Mouse (Mus musculus): ENCODE data around the gene Six4. TPM values are rescaled to one million over a fixed set of nuclear protein-coding genes. Genes with fewer than 3 reads are reported as not detected.

Six4 gene
- polyA plus RNA-seq, 1 experiment from 2014 or later = 0.55 TPM

Other genes starting within 250 kb of the Six4 start
- gene Six6, start 173.6 kb downstream of the Six4 start, polyA plus RNA-seq (2015; fragmentation: Nextera tagmentation; extraction: Ambion mirVana) = not detected in 2 replicates
- gene 4930447C04Rik, start 172.7 kb downstream of the Six4 start, polyA plus RNA-seq (2015; fragmentation: Nextera tagmentation; extraction: Ambion mirVana) = 1.1 and 1.7 TPM in 2 replicates
- gene Six1, start 59.6 kb downstream of the Six4 start, polyA plus RNA-seq (2015; fragmentation: Nextera tagmentation; extraction: Ambion mirVana) = 0.19 and 0.40 TPM in 2 replicates
- gene Mnat1, start 10.3 kb upstream of the Six4 start, polyA plus RNA-seq (2015; fragmentation: Nextera tagmentation; extraction: Ambion mirVana) = 21.0 and 23.3 TPM in 2 replicates
- gene Trmt5, start 173.3 kb upstream of the Six4 start, polyA plus RNA-seq (2015; fragmentation: Nextera tagmentation; extraction: Ambion mirVana) = 16.5 and 16.6 TPM in 2 replicates
- gene Slc38a6, start 173.3 kb upstream of the Six4 start, polyA plus RNA-seq (2015; fragmentation: Nextera tagmentation; extraction: Ambion mirVana) = 7.0 and 7.3 TPM in 2 replicates

Data from intestine, embryonic 15.5 days (tissue).